Mouse (Mus musculus) CH12.LX (cell line): ENCODE results near the gene Adam12. TPM values are rescaled to one million over a fixed set of nuclear protein-coding genes. Genes with fewer than 3 reads are reported as not detected.

Source experiments
- DNase-seq: peaks from one replicate; pipeline ENCODE4 v3.0.0-alpha.2; 2013; ENCODE audit errors: extremely low read depth
- H3K27ac ChIP-seq: 2 replicates; pipeline ENCODE4 v1.5.1; 2012; ENCODE audit warnings: low read depth, mild to moderate bottlenecking, control low read depth, moderate library complexity; ENCODE audit not compliant: insufficient read depth
- H3K27me3 ChIP-seq: replicated peaks from 2 replicates; pipeline ENCODE3; 2012; ENCODE audit warnings: inconsistent platforms
- H3K36me3 ChIP-seq, 2 experiments: replicated peaks in 1 of 2; 2 replicates each; pipeline versions ENCODE3 to v1.6.1; 2012; ENCODE audit warnings: inconsistent platforms in 1 of 2, low read length in 1 of 2, mild to moderate bottlenecking in 1 of 2, mixed read lengths in 1 of 2, moderate library complexity in 1 of 2; ENCODE audit not compliant: control insufficient read depth in 1 of 2, insufficient read depth in 1 of 2
- H3K4me1 ChIP-seq, 2 experiments: 2 replicates each; pipeline ENCODE4 v1.6.1; 2012; ENCODE audit warnings: inconsistent platforms in 1 of 2, moderate library complexity in 1 of 2; ENCODE audit not compliant: insufficient read depth in 2 of 2, control insufficient read depth in 1 of 2
- H3K4me2 ChIP-seq: 2 replicates; pipeline ENCODE4 v1.6.1; 2012; ENCODE audit warnings: low read depth, mild to moderate bottlenecking, control low read depth; ENCODE audit not compliant: poor library complexity, insufficient read depth, severe bottlenecking
- H3K4me3 ChIP-seq, 3 experiments: fragments of 150-350 bp in 1 of 3; sonication (generic) in 1 of 3; replicated peaks in 1 of 3; 2 replicates each; pipeline versions ENCODE3 to v1.5.1; 2011 to 2012; ENCODE audit warnings: low read depth in 2 of 3, low read length in 2 of 3, mild to moderate bottlenecking in 2 of 3, moderate library complexity in 2 of 3, control low read depth in 1 of 3, improper control_type of control experiment in 1 of 3, inconsistent platforms in 1 of 3, mixed read lengths in 1 of 3; ENCODE audit not compliant: poor library complexity in 1 of 3
- H3K79me2 ChIP-seq: replicated peaks from 2 replicates; pipeline ENCODE4 v1.6.1; 2012; ENCODE audit warnings: mild to moderate bottlenecking, moderate library complexity; ENCODE audit not compliant: control insufficient read depth, poor library complexity, insufficient read depth, severe bottlenecking; ENCODE audit errors: extremely low read depth
- H3K9ac ChIP-seq: 2 replicates; pipeline ENCODE4 v1.6.1; 2012; ENCODE audit warnings: low read depth, mild to moderate bottlenecking, control low read depth, moderate library complexity; ENCODE audit not compliant: insufficient read depth
- H3K9me3 ChIP-seq: replicated peaks from 2 replicates; pipeline ENCODE3; 2012; ENCODE audit warnings: low read length, inconsistent platforms, mixed read lengths
- BHLHE40 ChIP-seq: IDR thresholded peaks from 2 replicates; pipeline ENCODE4 v1.6.1; 2011; ENCODE audit warnings: mild to moderate bottlenecking, low read depth, low read length, improper control_type of control experiment
- CTCF ChIP-seq, 2 experiments: IDR thresholded peaks in 1 of 2; conservative IDR thresholded peaks in 1 of 2; 2 replicates each; pipeline ENCODE4 v1.5.1; 2011 to 2012; ENCODE audit warnings: low read depth in 2 of 2, low read length in 2 of 2, improper control_type of control experiment in 1 of 2, inconsistent platforms in 1 of 2, mild to moderate bottlenecking in 1 of 2, moderate library complexity in 1 of 2
- ELF1 ChIP-seq: IDR thresholded peaks from 2 replicates; pipeline ENCODE4 v1.6.1; 2014; ENCODE audit warnings: low read depth, mild to moderate bottlenecking, inconsistent platforms, low read length, improper control_type of control experiment
- EP300 ChIP-seq: IDR thresholded peaks from 2 replicates; pipeline ENCODE4 v1.6.1; 2011; ENCODE audit warnings: low read length, improper control_type of control experiment
- GABPA ChIP-seq: IDR thresholded peaks from 2 replicates; pipeline ENCODE4 v1.6.1; 2012; ENCODE audit warnings: low read depth, low read length, improper control_type of control experiment, inconsistent platforms; ENCODE audit not compliant: insufficient replicate concordance
- IRF4 ChIP-seq: IDR thresholded peaks from 2 replicates; pipeline ENCODE4 v1.6.1; 2014; ENCODE audit warnings: low read depth, mild to moderate bottlenecking, inconsistent platforms, low read length, improper control_type of control experiment
- JUND ChIP-seq: conservative IDR thresholded peaks from 2 replicates; pipeline ENCODE4 v1.6.1; 2011; ENCODE audit warnings: low read depth, low read length, improper control_type of control experiment
- KAT2A ChIP-seq: IDR thresholded peaks from 2 replicates; pipeline ENCODE4 v1.6.1; 2012; ENCODE audit warnings: low read length, improper control_type of control experiment, inconsistent platforms; ENCODE audit not compliant: insufficient replicate concordance
- MAFK ChIP-seq: IDR thresholded peaks from 2 replicates; pipeline ENCODE4 v1.6.1; 2011; ENCODE audit warnings: low read length, improper control_type of control experiment; ENCODE audit not compliant: insufficient replicate concordance
- MEF2A ChIP-seq: IDR thresholded peaks from 2 replicates; pipeline ENCODE4 v1.6.1; 2014; ENCODE audit warnings: low read depth, mild to moderate bottlenecking, inconsistent platforms, low read length, improper control_type of control experiment, borderline replicate concordance
- NELFE ChIP-seq: IDR thresholded peaks from 2 replicates; pipeline ENCODE4 v1.6.1; 2011; ENCODE audit warnings: low read depth, low read length, improper control_type of control experiment
- NRF1 ChIP-seq: IDR thresholded peaks from 2 replicates; pipeline ENCODE4 v1.6.1; 2014; ENCODE audit warnings: low read depth, mild to moderate bottlenecking, inconsistent platforms, low read length, improper control_type of control experiment, moderate library complexity
- PAX5 ChIP-seq: IDR thresholded peaks from 2 replicates; pipeline ENCODE4 v1.6.1; 2012; ENCODE audit warnings: low read length, inconsistent platforms, mixed read lengths
- RAD21 ChIP-seq: IDR thresholded peaks from 2 replicates; pipeline ENCODE4 v1.6.1; 2011; ENCODE audit warnings: low read depth, mild to moderate bottlenecking, low read length, improper control_type of control experiment, moderate library complexity
- SMC3 ChIP-seq: IDR thresholded peaks from 2 replicates; pipeline ENCODE4 v1.6.1; 2011; ENCODE audit warnings: low read depth, low read length, improper control_type of control experiment
- TBP ChIP-seq: conservative IDR thresholded peaks from 2 replicates; pipeline ENCODE4 v1.6.1; 2011; ENCODE audit warnings: low read depth, low read length, improper control_type of control experiment
- UBTF ChIP-seq: IDR thresholded peaks from 2 replicates; pipeline ENCODE4 v1.6.1; 2012; ENCODE audit warnings: low read depth, mild to moderate bottlenecking, inconsistent platforms, low read length, improper control_type of control experiment, moderate library complexity
- ZC3H11A ChIP-seq: IDR thresholded peaks from 2 replicates; pipeline ENCODE4 v1.6.1; 2012; ENCODE audit warnings: low read depth, mild to moderate bottlenecking, inconsistent platforms, low read length, improper control_type of control experiment
- ZNF384 ChIP-seq: IDR thresholded peaks from 2 replicates; pipeline ENCODE4 v1.6.1; 2012; ENCODE audit warnings: low read depth, low read length, improper control_type of control experiment, inconsistent platforms
- dilution Hi-C: fragments of 300-500 bp; cut with MboI; formaldehyde crosslinking; loops from 2 replicates; pipeline ENCODE4 v1.14.3; 2020; ENCODE audit warnings: low sequenced_read_pairs; ENCODE audit not compliant: extremely low pct_unique_long_range_greater_than_20kb, extremely low pct_ligation_motif_present
- in situ Hi-C: fragments of 300-500 bp; cut with MboI; formaldehyde crosslinking; loops from 3 replicates; pipeline ENCODE4 v1.14.3; 2019; ENCODE audit warnings: low sequenced_read_pairs, low pct_ligation_motif_present, low pct_unique_long_range_greater_than_20kb, mixed read lengths
- polyA plus RNA-seq: library from polyadenylated mRNA; unstranded; fragments of >175 nt; gene quantifications from 2 replicates; pipeline ENCODE4 v1.2.1, GENCODE M21; 2012; ENCODE audit warnings: low read depth; ENCODE audit not compliant: insufficient read length
- total RNA-seq, 2 experiments: library from RNA; depleted of rRNA; stranded (reverse); fragments of 300-350 nt in 1 of 2; fragments of >200 nt in 1 of 2; gene quantifications; 2 replicates each; pipeline ENCODE4 v1.2.3; 2012 to 2014

Gene Adam12
- total and polyA plus RNA-seq, 3 experiments = not detected

- H3K4me2 ChIP-seq = no peak overlapping the region
These were observed 200.7 kb downstream of the Adam12 start for GRCm38 (mm10) chr7:134031256-134031655.

DNA sequence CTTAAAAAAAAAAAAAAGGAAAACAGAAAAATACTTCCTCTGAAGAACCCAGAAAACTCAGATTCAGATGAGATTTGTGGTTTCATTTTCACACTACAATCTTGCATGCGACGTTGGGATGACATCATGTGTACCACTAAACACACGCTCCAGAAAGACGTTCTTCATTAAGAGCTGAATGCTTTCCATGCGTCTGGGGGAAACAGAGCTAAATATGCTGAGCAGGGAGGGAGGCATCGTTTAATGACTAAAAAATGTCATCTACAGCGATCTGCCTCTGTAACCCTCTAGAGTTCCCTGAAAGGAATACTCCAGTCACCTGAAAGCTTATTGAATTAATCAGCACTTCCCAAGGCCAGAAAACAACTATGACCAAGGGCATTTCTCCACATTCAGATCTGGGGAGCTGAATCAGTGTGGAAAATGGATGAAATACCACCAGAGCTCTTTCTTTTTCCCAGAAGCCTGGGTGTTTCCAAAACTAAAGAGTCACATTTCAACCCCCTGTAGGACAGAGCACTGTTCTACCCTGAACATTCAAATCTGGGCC, 203.6 kb downstream of the Adam12 start:
- Histone ChIP-seq H3K27ac (no peak overlapping the region), H3K79me2 (no peaks in the 10 kb centered on the region), H3K9ac (no peak overlapping the region), H3K4me1 (no peaks in the 10 kb centered on the region), H3K9me3 (peaks cover 45% of the 10 kb centered on the region), H3K27me3 (peaks cover 6% of the 10 kb centered on the region), H3K4me3 (no peak overlapping the region), H3K36me3 (no peaks in the 10 kb centered on the region), H3K4me2 (no peak overlapping the region)
- TF ChIP-seq BHLHE40 (no peak), NRF1 (no peak), RAD21 (no peak), NELFE (no peak), MEF2A (no peak), UBTF (no peak), PAX5 (no peak), ZC3H11A (no peak), ZNF384 (no peak), JUND (no peak), ELF1 (no peak), EP300 (no peak), SMC3 (no peak), IRF4 (no peak), MAFK (no peak), GABPA (no peak), KAT2A (no peak), CTCF (conservative IDR thresholded peaks at IDR 0.05 in 1 of 2, IDR thresholded peaks at IDR 0.05 in 1 of 2; ENCODE audit: low read depth in 2 of 2, low read length in 2 of 2) (no peak)
- dilution Hi-C loops = no loop called here
- in situ Hi-C loops = no loop called here
- no peak for DNase-seq

More at GRCm38 (mm10) chr7:134031256-134031655, 200.7 kb downstream of the Adam12 start:
- no peaks in the 10 kb centered on the region for H3K4me1 ChIP-seq
- dilution Hi-C loops (no loop called here), in situ Hi-C loops (no loop called here)
- H3K79me2 ChIP-seq = no peaks in the 10 kb centered on the region
- peaks cover 6% of the 10 kb centered on the region for H3K27me3 ChIP-seq
- DNase-seq = no peak
- no peak overlapping the region for H3K9ac ChIP-seq
- no peak overlapping the region for H3K27ac ChIP-seq
- H3K9me3 ChIP-seq = peaks cover 31% of the 10 kb centered on the region
- no peak overlapping the region for H3K4me3 ChIP-seq
- TF ChIP-seq TBP (no peak), ELF1 (no peak)
- no peaks in the 10 kb centered on the region for H3K36me3 ChIP-seq
